Mouse (Mus musculus): ENCODE data around the gene Fgfr3. TPM values are rescaled to one million over a fixed set of nuclear protein-coding genes. Genes with fewer than 3 reads are reported as not detected.

Fgfr3 gene
- polyA plus RNA-seq, 1 experiment from 2014 or later, result 4.3 TPM

DNA sequence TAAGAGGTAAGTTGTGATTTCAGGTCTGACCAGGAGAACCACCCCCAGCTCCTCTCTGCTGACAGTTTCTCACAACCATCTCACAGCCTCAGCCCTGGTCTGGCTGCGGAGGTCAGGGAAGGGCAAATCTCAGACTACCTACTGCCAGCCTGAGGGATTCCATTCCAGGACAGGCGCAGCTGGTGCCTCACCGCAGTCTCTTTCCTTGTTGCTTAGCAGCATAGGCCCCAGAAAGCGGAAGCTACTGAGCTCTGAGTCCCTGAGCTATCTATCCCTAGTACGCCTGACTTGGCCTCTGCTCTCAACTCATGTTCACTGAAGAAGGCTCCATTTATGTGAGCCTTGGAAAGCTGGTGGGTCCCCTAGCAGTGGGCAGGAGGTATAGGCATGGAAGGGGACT is 3.0 kb upstream of the Fgfr3 start:
- Histone ChIP-seq H3K4me2 (no peak overlapping the region), H3K27ac (replicated peaks) (no peak overlapping the region), H3K9ac (0 out of 2 replicates have a peak overlapping the region, but pooled peaks have one; percentile 1), H3K4me3 (no peak overlapping the region), H3K4me1 (peaks cover 41% of the 10 kb centered on the region), H3K27me3 (replicated peaks) (peaks cover 14% of the 10 kb centered on the region), H3K36me3 (no peaks in the 10 kb centered on the region), H3K9me3 (no peaks in the 10 kb centered on the region)
- ATAC-seq (ENCODE audit: extremely low read depth, insufficient number of reproducible peaks, low FRiP score, low TSS enrichment), result no peak
- WGBS, result 43% methylated on average over 5 of the region's 5 CpGs

- Histone ChIP-seq H3K9ac (peak overlapping the region; percentile 86), H3K27ac (replicated peaks) (no peak overlapping the region), H3K4me3 (peak overlapping the region; percentile 70), H3K9me3 (no peaks in the 10 kb centered on the region), H3K4me2 (peak overlapping the region; percentile 100), H3K27me3 (replicated peaks) (peaks cover 38% of the 10 kb centered on the region), H3K36me3 (no peaks in the 10 kb centered on the region), H3K4me1 (peaks cover 46% of the 10 kb centered on the region)
- peak; percentile 4; the same call in 1 of the 2 replicates for ATAC-seq (ENCODE audit: extremely low read depth, insufficient number of reproducible peaks, low FRiP score, low TSS enrichment)
- WGBS, result 12% methylated on average over 8 of the region's 8 CpGs
Observed at GRCm38 (mm10) chr5:33720852-33721490, 503 bp upstream of the Fgfr3 start.

DNA sequence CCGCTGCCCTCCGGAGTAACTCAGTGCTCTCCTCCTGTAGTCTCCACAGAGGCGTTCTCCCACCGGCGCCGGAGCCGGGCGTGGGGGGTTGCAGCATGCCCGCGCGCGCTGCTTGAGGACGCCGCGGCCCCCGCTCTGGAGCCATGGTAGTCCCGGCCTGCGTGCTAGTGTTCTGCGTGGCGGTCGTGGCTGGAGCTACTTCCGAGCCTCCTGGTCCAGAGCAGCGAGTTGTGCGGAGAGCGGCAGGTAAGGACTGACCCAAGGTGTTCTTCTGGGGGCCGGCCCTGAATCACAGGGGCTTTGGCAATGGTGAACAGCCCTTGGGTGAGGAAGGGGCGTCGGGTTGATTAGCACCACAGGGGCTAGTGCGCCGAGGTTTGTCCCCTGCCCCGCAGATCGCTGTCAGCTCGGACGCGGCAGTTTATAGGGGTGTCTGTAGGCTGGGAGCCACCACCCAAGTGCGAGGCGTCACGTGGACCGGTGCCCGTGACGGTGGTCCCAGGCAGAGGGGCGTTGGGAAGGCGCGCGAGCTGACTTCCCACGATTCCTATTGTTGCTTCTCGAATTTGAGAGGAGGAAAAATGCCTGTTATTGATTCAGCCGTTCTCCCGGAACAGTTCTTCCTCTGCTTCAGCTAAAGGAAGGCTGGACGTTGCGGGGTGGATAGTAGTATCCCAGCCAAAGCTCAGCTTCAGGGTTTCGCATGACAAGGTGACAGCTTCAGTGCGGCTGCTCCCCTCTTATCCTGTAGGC is 968 bp downstream of the Fgfr3 start:
- Histone ChIP-seq H3K4me2 (peak overlapping the region; percentile 100), H3K4me3 (peak overlapping the region; percentile 70), H3K9ac (peak overlapping the region; percentile 86), H3K9me3 (no peaks in the 10 kb centered on the region), H3K27me3 (replicated peaks) (peaks cover 44% of the 10 kb centered on the region), H3K4me1 (peaks cover 46% of the 10 kb centered on the region), H3K36me3 (no peaks in the 10 kb centered on the region), H3K27ac (replicated peaks) (peak overlapping the region; percentile 36; the same call in 1 of the 2 replicates)
- no peak for ATAC-seq (ENCODE audit: extremely low read depth, insufficient number of reproducible peaks, low FRiP score, low TSS enrichment)
- WGBS, result under 1% methylated on average over 53 of the region's 53 CpGs

- Histone ChIP-seq H3K9ac (peak overlapping the region; percentile 86), H3K27ac (replicated peaks) (no peak overlapping the region)
- 1% methylated on average over 61 of the region's 61 CpGs for WGBS
Observed at GRCm38 (mm10) chr5:33723019-33723640, 1.7 kb downstream of the Fgfr3 start.

DNA sequence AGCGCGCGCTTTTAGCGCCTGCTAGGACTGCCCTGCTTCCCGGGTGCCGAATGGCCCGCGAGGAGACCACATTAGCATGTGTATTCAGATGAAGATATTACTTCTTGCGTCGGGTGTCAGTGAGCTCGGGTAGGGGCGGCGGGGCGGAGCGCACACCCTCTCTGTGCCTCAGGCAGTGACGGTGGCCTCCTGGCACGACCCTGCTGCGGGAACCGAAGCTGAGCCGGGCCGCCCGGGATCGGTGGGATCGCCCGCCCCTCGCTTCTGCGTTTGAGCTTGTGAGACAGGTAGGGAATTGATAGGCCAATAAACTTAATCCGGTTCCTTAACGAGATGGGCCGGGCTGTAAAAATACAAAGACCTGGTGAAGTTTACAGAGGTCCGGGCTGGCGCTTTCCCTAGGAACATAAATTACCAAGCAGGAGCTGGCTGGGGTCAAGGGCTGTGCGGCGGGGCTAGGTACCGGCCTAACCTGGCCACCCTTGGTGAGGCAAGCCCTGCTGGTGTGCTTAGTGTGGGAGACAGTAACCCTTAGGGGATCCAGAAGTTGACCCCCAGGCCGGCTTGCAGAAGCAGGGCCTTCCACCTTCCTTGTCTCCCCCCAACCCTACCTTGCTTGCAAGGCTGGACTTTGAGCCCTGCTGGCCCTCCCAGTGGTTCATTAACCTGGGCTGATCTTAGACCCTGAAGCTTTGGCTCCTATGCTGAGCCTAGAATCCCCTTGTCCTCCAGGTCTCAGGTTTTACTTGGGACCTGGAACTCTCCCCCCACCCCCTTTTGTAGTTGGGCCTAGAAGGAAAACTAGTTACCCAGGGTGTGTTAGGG is 2.4 kb downstream of the Fgfr3 start:
- Histone ChIP-seq H3K4me3 (peak overlapping the region; percentile 70), H3K36me3 (no peaks in the 10 kb centered on the region), H3K9ac (peak overlapping the region; percentile 86), H3K4me1 (peaks cover 36% of the 10 kb centered on the region), H3K27me3 (replicated peaks) (peaks cover 44% of the 10 kb centered on the region), H3K9me3 (no peaks in the 10 kb centered on the region), H3K4me2 (peak overlapping the region; percentile 100), H3K27ac (replicated peaks) (no peak overlapping the region)
- whole genome bisulfite sequencing, result 16% methylated on average over 36 of the region's 36 CpGs
- ATAC-seq (ENCODE audit: extremely low read depth, insufficient number of reproducible peaks, low FRiP score, low TSS enrichment), result no peak

More at GRCm38 (mm10) chr5:33723019-33723640, 1.7 kb downstream of the Fgfr3 start:
- Histone ChIP-seq H3K4me1 (peaks cover 44% of the 10 kb centered on the region), H3K4me2 (peak overlapping the region; percentile 100), H3K27me3 (replicated peaks) (peaks cover 44% of the 10 kb centered on the region), H3K36me3 (no peaks in the 10 kb centered on the region), H3K9me3 (no peaks in the 10 kb centered on the region), H3K4me3 (peak overlapping the region; percentile 70)
- no peak for ATAC-seq (ENCODE audit: extremely low read depth, insufficient number of reproducible peaks, low FRiP score, low TSS enrichment)

GRCm38 (mm10) chr5:33726081-33726647 is 4.7 kb downstream of the Fgfr3 start:
- no peak for ATAC-seq (ENCODE audit: extremely low read depth, insufficient number of reproducible peaks, low FRiP score, low TSS enrichment)
- Histone ChIP-seq H3K4me1 (peaks cover 24% of the 10 kb centered on the region), H3K4me3 (no peak overlapping the region), H3K4me2 (no peak overlapping the region), H3K36me3 (no peaks in the 10 kb centered on the region), H3K9me3 (no peaks in the 10 kb centered on the region), H3K9ac (no peak overlapping the region), H3K27me3 (replicated peaks) (peaks cover 44% of the 10 kb centered on the region), H3K27ac (replicated peaks) (no peak overlapping the region)
- WGBS, result 76% methylated on average over 7 of the region's 7 CpGs

- H3K9ac ChIP-seq, result no peak overlapping the region
- H3K4me1 ChIP-seq, result peaks cover 19% of the 10 kb centered on the region
- no peaks in the 10 kb centered on the region; the same call in 1 of the 2 replicates for H3K36me3 ChIP-seq
- WGBS, result 66% methylated on average over 1 of the region's 1 CpGs
- no peaks in the 10 kb centered on the region for H3K9me3 ChIP-seq
- peaks cover 44% of the 10 kb centered on the region for H3K27me3 ChIP-seq (replicated peaks)
- no peak overlapping the region for H3K4me2 ChIP-seq
- H3K27ac ChIP-seq (replicated peaks), result no peak overlapping the region
- no peak overlapping the region for H3K4me3 ChIP-seq
- no peak for ATAC-seq (ENCODE audit: extremely low read depth, insufficient number of reproducible peaks, low FRiP score, low TSS enrichment)
Observed at GRCm38 (mm10) chr5:33726891-33727290, 5.4 kb downstream of the Fgfr3 start.

DNA sequence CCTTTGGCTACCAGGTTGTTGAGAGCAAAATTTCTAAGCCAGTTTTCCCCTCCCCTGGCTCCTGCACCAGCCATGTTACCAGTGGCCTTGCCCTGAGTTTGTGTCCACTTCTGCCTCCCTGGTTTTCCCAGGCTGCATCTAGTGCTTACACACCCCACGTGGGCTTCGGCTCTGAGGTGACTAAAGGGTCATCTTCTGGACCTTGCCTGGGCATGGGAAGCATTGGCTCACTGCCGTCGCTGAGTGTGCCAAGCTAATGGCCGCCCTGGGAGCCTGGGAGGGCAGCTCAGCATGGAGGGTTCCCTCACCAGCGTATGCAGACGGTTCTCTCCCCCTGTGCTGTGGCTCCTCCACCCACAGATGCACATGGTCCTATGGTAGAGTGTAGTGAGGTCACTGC is 7.4 kb downstream of the Fgfr3 start:
- ATAC-seq (ENCODE audit: extremely low read depth, insufficient number of reproducible peaks, low FRiP score, low TSS enrichment), result no peak
- H3K9me3 ChIP-seq, result no peaks in the 10 kb centered on the region
- H3K4me2 ChIP-seq, result no peak overlapping the region
- H3K27ac ChIP-seq (replicated peaks), result no peak overlapping the region
- H3K4me3 ChIP-seq, result no peak overlapping the region
- WGBS, result 83% methylated on average over 7 of the region's 7 CpGs
- H3K9ac ChIP-seq, result no peak overlapping the region
- H3K36me3 ChIP-seq, result peaks cover 9% of the 10 kb centered on the region
- H3K4me1 ChIP-seq, result peaks cover 1% of the 10 kb centered on the region; the same call in 1 of the 2 replicates
- H3K27me3 ChIP-seq (replicated peaks), result peaks cover 27% of the 10 kb centered on the region

DNA sequence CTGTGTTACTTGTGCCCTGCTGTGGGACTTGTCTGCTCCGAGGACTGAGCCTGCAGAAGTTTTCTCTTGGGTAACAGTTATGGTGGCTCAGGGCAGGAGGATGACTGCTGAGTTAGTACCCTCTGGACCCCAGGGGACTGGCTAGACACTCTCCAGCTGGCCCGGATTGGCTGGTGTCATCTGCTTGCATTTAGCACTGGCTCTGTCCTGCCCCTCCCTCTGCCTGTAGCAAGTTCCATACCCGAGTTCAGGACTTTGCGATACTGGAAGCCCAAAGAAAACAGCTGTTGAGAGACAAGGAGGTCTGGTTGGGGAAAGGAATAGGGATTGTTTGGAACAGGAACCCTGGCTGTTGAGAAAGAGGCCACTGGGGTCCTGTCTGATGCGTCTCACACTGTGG is 9.0 kb downstream of the Fgfr3 start:
- H3K36me3 ChIP-seq, result peaks cover 24% of the 10 kb centered on the region
- H3K4me3 ChIP-seq, result no peak overlapping the region
- H3K27me3 ChIP-seq (replicated peaks), result peaks cover 10% of the 10 kb centered on the region; the same call in 1 of the 2 replicates
- ATAC-seq (ENCODE audit: extremely low read depth, insufficient number of reproducible peaks, low FRiP score, low TSS enrichment), result no peak; the same call in 1 of the 2 replicates
- H3K4me1 ChIP-seq, result no peaks in the 10 kb centered on the region
- H3K9ac ChIP-seq, result no peak overlapping the region
- no peak overlapping the region for H3K27ac ChIP-seq (replicated peaks)
- H3K4me2 ChIP-seq, result no peak overlapping the region
- H3K9me3 ChIP-seq, result no peaks in the 10 kb centered on the region
- 53% methylated on average over 5 of the region's 5 CpGs for WGBS

GRCm38 (mm10) chr5:33731051-33731450 is 9.6 kb downstream of the Fgfr3 start:
- no peak overlapping the region for H3K4me3 ChIP-seq
- H3K27ac ChIP-seq (replicated peaks), result no peak overlapping the region
- H3K9me3 ChIP-seq, result no peaks in the 10 kb centered on the region
- H3K4me2 ChIP-seq, result no peak overlapping the region
- no peak for ATAC-seq (ENCODE audit: extremely low read depth, insufficient number of reproducible peaks, low FRiP score, low TSS enrichment)
- peaks cover 28% of the 10 kb centered on the region for H3K36me3 ChIP-seq
- no peaks in the 10 kb centered on the region for H3K4me1 ChIP-seq
- no peak overlapping the region for H3K9ac ChIP-seq
- 67% methylated on average over 21 of the region's 21 CpGs for WGBS
- H3K27me3 ChIP-seq (replicated peaks), result peaks cover 6% of the 10 kb centered on the region; the same call in 1 of the 2 replicates
